Mouse (Mus musculus): ENCODE data around the gene Ubtd2. TPM values are rescaled to one million over a fixed set of nuclear protein-coding genes. Genes with fewer than 3 reads are reported as not detected.

Ubtd2 gene
- polyA plus RNA-seq, 1 experiment = not detected

GRCm38 (mm10) chr11:32558677-32559076 lies 103.5 kb downstream of the Ubtd2 start:
- TF ChIP-seq POLR2A (IDR thresholded peaks at IDR 0.05; ENCODE audit: insufficient read depth, low read depth, low read length) (no peak), CTCF (IDR thresholded peaks at IDR 0.05; ENCODE audit: insufficient read depth, low read depth, low read length) (no peak)
- Histone ChIP-seq H3K4me3 (ENCODE audit: insufficient read depth, low read depth, low read length) (no peak overlapping the region), H3K27ac (ENCODE audit: insufficient read depth, low read depth, low read length) (no peak overlapping the region), H3K4me1 (ENCODE audit: control insufficient read depth, insufficient read depth, low read length) (peaks cover 2% of the 10 kb centered on the region; the same call in 1 of the 2 replicates)
- 72% methylated on average over 8 of the region's 8 CpGs for WGBS

- TF ChIP-seq CTCF (IDR thresholded peaks at IDR 0.05; ENCODE audit: insufficient read depth, low read depth, low read length) = no peak
- no peak for TF ChIP-seq POLR2A (IDR thresholded peaks at IDR 0.05; ENCODE audit: insufficient read depth, low read depth, low read length)
- Histone ChIP-seq H3K27ac (ENCODE audit: insufficient read depth, low read depth, low read length) (no peak overlapping the region), H3K4me1 (ENCODE audit: control insufficient read depth, insufficient read depth, low read length) (peaks cover 5% of the 10 kb centered on the region; the same call in 1 of the 2 replicates), H3K4me3 (ENCODE audit: insufficient read depth, low read depth, low read length) (no peak overlapping the region)
- 91% methylated on average over 12 of the region's 12 CpGs for WGBS
These were observed 105.0 kb downstream of the Ubtd2 start for GRCm38 (mm10) chr11:32560015-32560770.

- no peak overlapping the region for H3K27ac ChIP-seq (ENCODE audit: insufficient read depth, low read depth, low read length)
- TF ChIP-seq POLR2A (IDR thresholded peaks at IDR 0.05; ENCODE audit: insufficient read depth, low read depth, low read length) (no peak), CTCF (IDR thresholded peaks at IDR 0.05; ENCODE audit: insufficient read depth, low read depth, low read length) (no peak)
- 81% methylated on average over 10 of the region's 10 CpGs for WGBS
- H3K4me1 ChIP-seq (ENCODE audit: control insufficient read depth, insufficient read depth, low read length) = peaks cover 5% of the 10 kb centered on the region; the same call in 1 of the 2 replicates
- H3K4me3 ChIP-seq (ENCODE audit: insufficient read depth, low read depth, low read length) = no peak overlapping the region
These were observed 106.5 kb downstream of the Ubtd2 start for GRCm38 (mm10) chr11:32561465-32562355.

GRCm38 (mm10) chr11:32562706-32563105 lies 107.5 kb downstream of the Ubtd2 start:
- WGBS = 82% methylated on average over 5 of the region's 5 CpGs
- TF ChIP-seq CTCF (IDR thresholded peaks at IDR 0.05; ENCODE audit: insufficient read depth, low read depth, low read length) = no peak
- no peak overlapping the region for H3K27ac ChIP-seq (ENCODE audit: insufficient read depth, low read depth, low read length)
- H3K4me1 ChIP-seq (ENCODE audit: control insufficient read depth, insufficient read depth, low read length) = peaks cover 5% of the 10 kb centered on the region; the same call in 1 of the 2 replicates
- H3K4me3 ChIP-seq (ENCODE audit: insufficient read depth, low read depth, low read length) = no peak overlapping the region

- 80% methylated on average over 3 of the region's 3 CpGs for WGBS
These were observed 108.5 kb downstream of the Ubtd2 start for GRCm38 (mm10) chr11:32563660-32564059.

GRCm38 (mm10) chr11:32564629-32565028 lies 109.5 kb downstream of the Ubtd2 start:
- TF ChIP-seq POLR2A (IDR thresholded peaks at IDR 0.05; ENCODE audit: insufficient read depth, low read depth, low read length) = no peak
- TF ChIP-seq CTCF (IDR thresholded peaks at IDR 0.05; ENCODE audit: insufficient read depth, low read depth, low read length) = no peak
- Histone ChIP-seq H3K27ac (ENCODE audit: insufficient read depth, low read depth, low read length) (no peak overlapping the region), H3K4me3 (ENCODE audit: insufficient read depth, low read depth, low read length) (no peak overlapping the region), H3K4me1 (ENCODE audit: control insufficient read depth, insufficient read depth, low read length) (peaks cover 5% of the 10 kb centered on the region; the same call in 1 of the 2 replicates)
- 86% methylated on average over 4 of the region's 4 CpGs for WGBS

More at GRCm38 (mm10) chr11:32563660-32564059, 108.5 kb downstream of the Ubtd2 start:
- no peak for TF ChIP-seq CTCF (IDR thresholded peaks at IDR 0.05; ENCODE audit: insufficient read depth, low read depth, low read length)
- no peak for TF ChIP-seq POLR2A (IDR thresholded peaks at IDR 0.05; ENCODE audit: insufficient read depth, low read depth, low read length)
- H3K4me3 ChIP-seq (ENCODE audit: insufficient read depth, low read depth, low read length) = no peak overlapping the region
- H3K4me1 ChIP-seq (ENCODE audit: control insufficient read depth, insufficient read depth, low read length) = peaks cover 5% of the 10 kb centered on the region; the same call in 1 of the 2 replicates
- H3K27ac ChIP-seq (ENCODE audit: insufficient read depth, low read depth, low read length) = no peak overlapping the region

- H3K4me1 ChIP-seq (ENCODE audit: control insufficient read depth, insufficient read depth, low read length) = peaks cover 5% of the 10 kb centered on the region; the same call in 1 of the 2 replicates
- WGBS = 75% methylated on average over 8 of the region's 8 CpGs
- H3K4me3 ChIP-seq (ENCODE audit: insufficient read depth, low read depth, low read length) = no peak overlapping the region
- TF ChIP-seq POLR2A (IDR thresholded peaks at IDR 0.05; ENCODE audit: insufficient read depth, low read depth, low read length) (no peak), CTCF (IDR thresholded peaks at IDR 0.05; ENCODE audit: insufficient read depth, low read depth, low read length) (no peak)
- no peak overlapping the region for H3K27ac ChIP-seq (ENCODE audit: insufficient read depth, low read depth, low read length)
These were observed 109.9 kb downstream of the Ubtd2 start for GRCm38 (mm10) chr11:32565088-32565487.

GRCm38 (mm10) chr11:32566184-32566583 lies 111.0 kb downstream of the Ubtd2 start:
- 97% methylated on average over 6 of the region's 6 CpGs for WGBS
- no peak overlapping the region for H3K4me3 ChIP-seq (ENCODE audit: insufficient read depth, low read depth, low read length)
- no peak for TF ChIP-seq POLR2A (IDR thresholded peaks at IDR 0.05; ENCODE audit: insufficient read depth, low read depth, low read length)
- no peak overlapping the region for H3K27ac ChIP-seq (ENCODE audit: insufficient read depth, low read depth, low read length)
- H3K4me1 ChIP-seq (ENCODE audit: control insufficient read depth, insufficient read depth, low read length) = peaks cover 5% of the 10 kb centered on the region; the same call in 1 of the 2 replicates

Other genes with a start within 250 kb of the Ubtd2 start
- gene Snrnp25, start 250.0 kb upstream of the Ubtd2 start, polyA plus RNA-seq (2012; ENCODE audit: insufficient read depth, insufficient read length, low replicate concordance, missing spikeins) = not detected in 2 replicates
- not detected in 2 replicates for gene Rhbdf1, start 233.1 kb upstream of the Ubtd2 start, polyA plus RNA-seq (2012; ENCODE audit: insufficient read depth, insufficient read length, low replicate concordance, missing spikeins)
- not detected in 2 replicates for gene Mpg, start 228.9 kb upstream of the Ubtd2 start, polyA plus RNA-seq (2012; ENCODE audit: insufficient read depth, insufficient read length, low replicate concordance, missing spikeins)
- not detected in 2 replicates for gene Nprl3, start 187.7 kb upstream of the Ubtd2 start, polyA plus RNA-seq (2012; ENCODE audit: insufficient read depth, insufficient read length, low replicate concordance, missing spikeins)
- gene Hba-x, start 179.0 kb upstream of the Ubtd2 start, polyA plus RNA-seq (2012; ENCODE audit: insufficient read depth, insufficient read length, low replicate concordance, missing spikeins) = not detected in 2 replicates
- gene Hba-a1, start 171.9 kb upstream of the Ubtd2 start, polyA plus RNA-seq (2012; ENCODE audit: insufficient read depth, insufficient read length, low replicate concordance, missing spikeins) = not detected in 2 replicates
- not detected in 2 replicates for gene Hbq1b, start 168.4 kb upstream of the Ubtd2 start, polyA plus RNA-seq (2012; ENCODE audit: insufficient read depth, insufficient read length, low replicate concordance, missing spikeins)
- not detected in 2 replicates for gene Hba-a2, start 158.9 kb upstream of the Ubtd2 start, polyA plus RNA-seq (2012; ENCODE audit: insufficient read depth, insufficient read length, low replicate concordance, missing spikeins)
- gene Hbq1a, start 155.3 kb upstream of the Ubtd2 start, polyA plus RNA-seq (2012; ENCODE audit: insufficient read depth, insufficient read length, low replicate concordance, missing spikeins) = not detected in 2 replicates
- not detected in 2 replicates for gene Sh3pxd2b, start 107.5 kb upstream of the Ubtd2 start, polyA plus RNA-seq (2012; ENCODE audit: insufficient read depth, insufficient read length, low replicate concordance, missing spikeins)
- gene Efcab9, start 76.7 kb downstream of the Ubtd2 start, polyA plus RNA-seq (2012; ENCODE audit: insufficient read depth, insufficient read length, low replicate concordance, missing spikeins) = not detected in 2 replicates
- gene Stk10, start 77.9 kb downstream of the Ubtd2 start, polyA plus RNA-seq (2012; ENCODE audit: insufficient read depth, insufficient read length, low replicate concordance, missing spikeins) = not detected in 2 replicates
- gene Fbxw11, start 187.4 kb downstream of the Ubtd2 start, polyA plus RNA-seq (2012; ENCODE audit: insufficient read depth, insufficient read length, low replicate concordance, missing spikeins) = not detected in 2 replicates